ENCODE assay signal across 28 mouse cellular contexts in genomic region chr7:102701915-102702314, GRCm38 (mm10). TPM values are rescaled to one million over a fixed set of nuclear protein-coding genes. Genes with fewer than 3 reads are reported as not detected.
"Had no signal": no experiment of that assay in that cellular context is flagged by ENCODE, and none has a peak within 500 bp of the region (broad histone marks: within the 10 kb centered on the region; RNA-seq: fewer than 3 reads in every experiment).

Gene Olfr558 (plus strand): TSS chr7:102702215.

- H3K4me1 ChIP-seq: embryonic facial prominence, embryonic 10.5 days; embryonic facial prominence, embryonic 12.5 days; embryonic facial prominence, embryonic 13.5 days; embryonic facial prominence, embryonic 15.5 days; forebrain, embryonic 10.5 days; forebrain, embryonic 12.5 days; forebrain, embryonic 13.5 days; forebrain, embryonic 15.5 days; heart, embryonic 10.5 days had no signal

- H3K4me3 ChIP-seq: embryonic facial prominence, embryonic 10.5 days; embryonic facial prominence, embryonic 12.5 days; embryonic facial prominence, embryonic 13.5 days; embryonic facial prominence, embryonic 15.5 days; erythroblast, embryonic 14.5 days; forebrain, embryonic 10.5 days; forebrain, embryonic 12.5 days; forebrain, embryonic 13.5 days; forebrain, embryonic 15.5 days; heart, adult 2 months; heart, embryonic 10.5 days had no signal

- DNase-seq: cerebellum, adult 8-10 months; cerebellum, adult 9-10 months; cerebellum, adult 9-11 months; cerebellum, postnatal 10 days; cerebellum, postnatal 14 days; cerebellum, postnatal 25 days; cerebellum, postnatal 36 days; embryo, embryonic 11 days; forebrain, postnatal 0 days; gastrocnemius, postnatal 10 days; gastrocnemius, postnatal 14 days; gastrocnemius, postnatal 25 days; heart, adult 18-20 months; heart, adult 2 months had no signal

- H3K27ac ChIP-seq: embryonic facial prominence, embryonic 10.5 days; embryonic facial prominence, embryonic 12.5 days; embryonic facial prominence, embryonic 13.5 days; embryonic facial prominence, embryonic 15.5 days; forebrain, embryonic 10.5 days; forebrain, embryonic 12.5 days; forebrain, embryonic 13.5 days; forebrain, embryonic 15.5 days; heart, adult 2 months; heart, embryonic 10.5 days had no signal

RNA-seq across cellular contexts. Expression of gene Olfr558, which starts in this region (rescaled TPM):
- total RNA-seq: forebrain, postnatal 0 days; granulocyte monocyte progenitor cell, adult 5-6 weeks had no signal
- polyA plus RNA-seq: erythroblast, embryonic 14.5 days; forebrain, embryonic 10.5 days; forebrain, embryonic 11.5 days; forebrain, embryonic 12.5 days; forebrain, embryonic 13.5 days; forebrain, embryonic 14.5 days; forebrain, embryonic 15.5 days; forebrain, embryonic 16.5 days; forebrain, postnatal 0 days; heart, embryonic 10.5 days had no signal
